Mouse (Mus musculus) stomach, postnatal 0 days (tissue): Measurements from ENCODE around the gene Slc46a1.

ENCODE experiments used
- CTCF ChIP-seq: IDR thresholded peaks from 2 replicates; pipeline ENCODE4 v1.5.1; 2016; ENCODE audit warnings: antibody characterized with exemption, low read depth, mild to moderate bottlenecking, moderate library complexity
- EP300 ChIP-seq: optimal IDR thresholded peaks from 2 replicates; pipeline ENCODE3; 2016; ENCODE audit warnings: antibody characterized with exemption

DNA sequence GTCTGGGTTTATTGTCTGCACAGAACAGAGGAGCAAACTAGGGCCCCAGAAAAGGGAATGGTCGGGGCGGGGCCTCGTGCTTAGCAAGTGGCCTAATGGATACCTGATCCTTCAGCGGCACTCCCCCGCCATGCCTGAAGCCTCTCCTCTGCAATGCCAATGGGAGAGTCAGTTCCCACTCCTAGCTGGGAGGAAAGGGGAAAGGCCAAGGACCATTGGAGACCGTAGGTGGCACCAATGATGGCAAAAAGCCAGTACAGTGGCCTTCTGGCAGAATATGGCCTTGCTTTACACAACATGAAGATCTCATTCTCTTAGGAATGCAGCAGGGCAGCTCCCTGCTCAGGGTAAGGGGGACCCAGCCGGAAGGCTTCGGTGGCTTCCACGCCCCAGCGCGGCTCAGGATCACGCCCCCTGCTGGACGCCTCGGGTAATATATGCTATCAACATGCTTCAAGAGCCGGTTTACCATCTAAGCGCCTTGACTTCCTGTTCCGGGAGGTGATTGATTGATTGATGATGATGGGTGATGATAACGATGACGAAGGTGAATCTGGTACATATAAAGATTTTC is 29.6 kb upstream of the Slc46a1 start:
- peak; percentile 72 for TF ChIP-seq CTCF
- TF ChIP-seq EP300 = no peak
